Mouse (Mus musculus) intestine, embryonic 16.5 days (tissue): ENCODE data around the gene Tenm3. TPM values are rescaled to one million over a fixed set of nuclear protein-coding genes. Genes with fewer than 3 reads are reported as not detected.

Source experiments
- ATAC-seq: fragments of 200-750 bp; cut with Nextera tagmentation; 2 replicates; pipeline ENCODE4 v1.8.0; 2017; ENCODE audit warnings: moderate TSS enrichment, moderate library complexity
- H3K27ac ChIP-seq: fragments of 300-500 bp; sonication (generic); 2 replicates; pipeline ENCODE4 v1.5.1; 2014; ENCODE audit warnings: mild to moderate bottlenecking, low read length
- H3K27me3 ChIP-seq: fragments of 300-500 bp; sonication (generic); replicated peaks from 2 replicates; pipeline ENCODE4 v1.6.1; 2014; ENCODE audit warnings: low read length, control low read depth, mixed read lengths; ENCODE audit not compliant: control insufficient read depth, insufficient read depth
- H3K36me3 ChIP-seq: fragments of 300-500 bp; sonication (generic); 2 replicates; pipeline ENCODE4 v1.6.1; 2014; ENCODE audit warnings: low read length, control low read depth; ENCODE audit not compliant: control insufficient read depth, insufficient read depth
- H3K4me1 ChIP-seq: fragments of 300-500 bp; sonication (generic); 2 replicates; pipeline ENCODE4 v1.6.1; 2014; ENCODE audit warnings: low read length, control low read depth, mixed read lengths; ENCODE audit not compliant: control insufficient read depth, insufficient read depth
- H3K4me2 ChIP-seq: fragments of 300-500 bp; sonication (generic); 2 replicates; pipeline ENCODE4 v1.6.1; 2014; ENCODE audit warnings: low read depth, low read length, control low read depth
- H3K4me3 ChIP-seq: fragments of 300-500 bp; sonication (generic); 2 replicates; pipeline ENCODE4 v1.5.1; 2014; ENCODE audit warnings: mild to moderate bottlenecking, low read length
- H3K9ac ChIP-seq: fragments of 300-500 bp; sonication (generic); 2 replicates; pipeline ENCODE4 v1.6.1; 2014; ENCODE audit warnings: low read depth, low read length
- H3K9me3 ChIP-seq: fragments of 300-500 bp; sonication (generic); 2 replicates; pipeline ENCODE4 v1.6.1; 2016; ENCODE audit warnings: low read length, control low read depth; ENCODE audit not compliant: control insufficient read depth
- WGBS: fragments of 180-500 bp; shearing (Covaris S2); extraction: QIAGEN DNeasy Blood & Tissue Kit; methylation state at CpG from one replicate; pipeline ENCODE4 v1.1.7; 2014; 5-methylcytosine and 5-hydroxymethylcytosine counted together
- polyA plus RNA-seq: library from polyadenylated mRNA; unstranded; fragments of >200 nt; fragmentation: Nextera tagmentation; extraction: Ambion mirVana; gene quantifications from 2 replicates; pipeline ENCODE4 v1.2.1, GENCODE M21; 2015

Gene Tenm3
- polyA plus RNA-seq, 1 experiment from 2014 or later: 11.3 TPM

- no peak overlapping the region for H3K9ac ChIP-seq
- no peak overlapping the region for H3K27ac ChIP-seq
- H3K4me3 ChIP-seq: no peak overlapping the region
- WGBS: 76% methylated on average over 9 of the region's 9 CpGs
- H3K27me3 ChIP-seq: no peaks in the 10 kb centered on the region
- no peaks in the 10 kb centered on the region for H3K36me3 ChIP-seq
- no peak overlapping the region for H3K4me2 ChIP-seq
- H3K9me3 ChIP-seq: peaks cover 6% of the 10 kb centered on the region
- no peak for ATAC-seq
- H3K4me1 ChIP-seq: no peaks in the 10 kb centered on the region
These were observed 128.1 kb downstream of the Tenm3 start for GRCm38 (mm10) chr8:48715616-48716015.

GRCm38 (mm10) chr8:48706666-48707065, 137.1 kb downstream of the Tenm3 start:
- peaks cover 6% of the 10 kb centered on the region for H3K9me3 ChIP-seq
- no peak overlapping the region for H3K4me3 ChIP-seq
- no peak overlapping the region for H3K4me2 ChIP-seq
- H3K27me3 ChIP-seq: no peaks in the 10 kb centered on the region
- WGBS: 93% methylated on average over 6 of the region's 6 CpGs
- 0 out of 2 replicates have a peak, but pooled peaks cover 3% of the 10 kb centered on the region for H3K4me1 ChIP-seq
- H3K36me3 ChIP-seq: no peaks in the 10 kb centered on the region
- no peak overlapping the region for H3K27ac ChIP-seq
- H3K9ac ChIP-seq: no peak overlapping the region
- ATAC-seq: no peak

- 0 out of 2 replicates have a peak, but pooled peaks cover 3% of the 10 kb centered on the region for H3K4me1 ChIP-seq
- WGBS: 76% methylated on average over 10 of the region's 10 CpGs
These were observed 138.8 kb downstream of the Tenm3 start for GRCm38 (mm10) chr8:48704885-48705515.

GRCm38 (mm10) chr8:48704485-48704884, 139.3 kb downstream of the Tenm3 start:
- 60% methylated on average over 6 of the region's 6 CpGs for WGBS
- no peak overlapping the region for H3K4me2 ChIP-seq
- H3K36me3 ChIP-seq: no peaks in the 10 kb centered on the region
- H3K9ac ChIP-seq: no peak overlapping the region
- peak; percentile 64 for ATAC-seq
- H3K27me3 ChIP-seq: no peaks in the 10 kb centered on the region
- no peak overlapping the region for H3K27ac ChIP-seq
- H3K4me3 ChIP-seq: no peak overlapping the region
- H3K9me3 ChIP-seq: no peaks in the 10 kb centered on the region; the same call in 1 of the 2 replicates
- H3K4me1 ChIP-seq: 0 out of 2 replicates have a peak, but pooled peaks cover 3% of the 10 kb centered on the region

More at GRCm38 (mm10) chr8:48704885-48705515, 138.8 kb downstream of the Tenm3 start:
- H3K9me3 ChIP-seq: no peaks in the 10 kb centered on the region; the same call in 1 of the 2 replicates
- no peaks in the 10 kb centered on the region for H3K27me3 ChIP-seq
- 0 out of 2 replicates have a peak overlapping the region, but pooled peaks have one; percentile 23 for H3K27ac ChIP-seq
- no peak overlapping the region for H3K4me3 ChIP-seq
- no peak for ATAC-seq
- H3K36me3 ChIP-seq: no peaks in the 10 kb centered on the region
- no peak overlapping the region for H3K9ac ChIP-seq
- H3K4me2 ChIP-seq: no peak overlapping the region

- no peak for ATAC-seq
- Histone ChIP-seq H3K4me1 (peaks cover 11% of the 10 kb centered on the region), H3K36me3 (no peaks in the 10 kb centered on the region), H3K4me3 (no peak overlapping the region), H3K27me3 (no peaks in the 10 kb centered on the region), H3K27ac (no peak overlapping the region), H3K4me2 (no peak overlapping the region), H3K9ac (no peak overlapping the region), H3K9me3 (no peaks in the 10 kb centered on the region)
- 83% methylated on average over 10 of the region's 10 CpGs for WGBS
These were observed 152.9 kb downstream of the Tenm3 start for GRCm38 (mm10) chr8:48690665-48691395.

- ATAC-seq: peak; percentile 64
- 27% methylated on average over 4 of the region's 4 CpGs for WGBS
- no peak overlapping the region for H3K27ac ChIP-seq
- H3K4me2 ChIP-seq: peak overlapping the region; percentile 12; the same call in 1 of the 2 replicates
- no peaks in the 10 kb centered on the region for H3K9me3 ChIP-seq
- no peak overlapping the region for H3K4me3 ChIP-seq
- peaks cover 11% of the 10 kb centered on the region for H3K4me1 ChIP-seq
- H3K9ac ChIP-seq: no peak overlapping the region
- no peaks in the 10 kb centered on the region for H3K27me3 ChIP-seq
- H3K36me3 ChIP-seq: no peaks in the 10 kb centered on the region
These were observed 155.0 kb downstream of the Tenm3 start for GRCm38 (mm10) chr8:48688706-48689105.

- H3K4me1 ChIP-seq: peaks cover 11% of the 10 kb centered on the region
- peak; percentile 86 for ATAC-seq
- H3K9me3 ChIP-seq: no peaks in the 10 kb centered on the region
- peak overlapping the region; percentile 33; the same call in 1 of the 2 replicates for H3K4me2 ChIP-seq
- WGBS: 26% methylated on average over 9 of the region's 9 CpGs
- no peaks in the 10 kb centered on the region for H3K27me3 ChIP-seq
- H3K27ac ChIP-seq: peak overlapping the region; percentile 57; the same call in 1 of the 2 replicates
- no peak overlapping the region for H3K4me3 ChIP-seq
- no peaks in the 10 kb centered on the region for H3K36me3 ChIP-seq
- no peak overlapping the region for H3K9ac ChIP-seq
These were observed 155.6 kb downstream of the Tenm3 start for GRCm38 (mm10) chr8:48688188-48688587.

GRCm38 (mm10) chr8:48673476-48673875, 170.3 kb downstream of the Tenm3 start:
- ATAC-seq: no peak
- WGBS: 66% methylated on average over 2 of the region's 2 CpGs
- no peaks in the 10 kb centered on the region for H3K27me3 ChIP-seq

GRCm38 (mm10) chr8:48672471-48672870, 171.3 kb downstream of the Tenm3 start:
- 94% methylated on average over 11 of the region's 11 CpGs for WGBS
- H3K9ac ChIP-seq: no peak overlapping the region
- H3K27ac ChIP-seq: no peak overlapping the region
- H3K9me3 ChIP-seq: no peaks in the 10 kb centered on the region
- ATAC-seq: no peak
- no peaks in the 10 kb centered on the region for H3K4me1 ChIP-seq
- no peak overlapping the region for H3K4me2 ChIP-seq
- no peaks in the 10 kb centered on the region for H3K27me3 ChIP-seq
- no peaks in the 10 kb centered on the region for H3K36me3 ChIP-seq
- no peak overlapping the region for H3K4me3 ChIP-seq

More at GRCm38 (mm10) chr8:48673476-48673875, 170.3 kb downstream of the Tenm3 start:
- no peak overlapping the region for H3K27ac ChIP-seq
- H3K9me3 ChIP-seq: no peaks in the 10 kb centered on the region
- H3K9ac ChIP-seq: no peak overlapping the region
- no peak overlapping the region for H3K4me3 ChIP-seq
- H3K4me2 ChIP-seq: no peak overlapping the region
- no peaks in the 10 kb centered on the region for H3K36me3 ChIP-seq
- no peaks in the 10 kb centered on the region for H3K4me1 ChIP-seq
